In genomic region chr16:56036501-56036900, GRCm38 (mm10) we compare ENCODE assay signal across 8 mouse cellular contexts. TPM values are rescaled to one million over a fixed set of nuclear protein-coding genes. Genes with fewer than 3 reads are reported as not detected.
A peak's percentile ranks its signal among the peaks of the same experiment; 100 is the strongest.
DNase-seq lines count a peak whose midpoint lies in the region; ATAC-seq lines count a peak whose summit lies in the region.

No protein-coding gene starts in this region.

- peaks cover 10% of the 10 kb centered on the region; the same call in 1 of the 2 replicates for H3K4me1 ChIP-seq in kidney, embryonic 14.5 days (ENCODE audit: control insufficient read depth, insufficient read depth, low read length)
- H3K4me1 ChIP-seq in hindbrain, embryonic 12.5 days, result peaks cover 9% of the 10 kb centered on the region
- H3K4me1 ChIP-seq in midbrain, embryonic 13.5 days (replicated peaks), result peaks cover 23% of the 10 kb centered on the region

- no peaks in the 10 kb centered on the region for H3K27me3 ChIP-seq in kidney, embryonic 14.5 days (ENCODE audit: control insufficient read depth, insufficient read depth, low read length)
- H3K27me3 ChIP-seq in hindbrain, embryonic 12.5 days, result no peaks in the 10 kb centered on the region
- H3K27me3 ChIP-seq in midbrain, embryonic 13.5 days, result no peaks in the 10 kb centered on the region

- peak overlapping the region; percentile 66 for H3K4me3 ChIP-seq in kidney, embryonic 14.5 days (ENCODE audit: low read length)
- H3K4me3 ChIP-seq in hindbrain, embryonic 12.5 days, result peak overlapping the region; percentile 91
- peak overlapping the region; percentile 75 for H3K4me3 ChIP-seq in midbrain, embryonic 13.5 days (replicated peaks)

- peak overlapping the region; percentile 93 for H3K9ac ChIP-seq in kidney, embryonic 14.5 days (ENCODE audit: low read depth, low read length)
- H3K9ac ChIP-seq in hindbrain, embryonic 12.5 days, result peak overlapping the region; percentile 85
- peak overlapping the region; percentile 89 for H3K9ac ChIP-seq in midbrain, embryonic 13.5 days (replicated peaks)

- H3K9me3 ChIP-seq in kidney, embryonic 14.5 days (ENCODE audit: control insufficient read depth, low read length), result no peaks in the 10 kb centered on the region
- H3K9me3 ChIP-seq in hindbrain, embryonic 12.5 days (replicated peaks), result no peaks in the 10 kb centered on the region
- no peaks in the 10 kb centered on the region for H3K9me3 ChIP-seq in midbrain, embryonic 13.5 days

- no peak overlapping the region for H3K27ac ChIP-seq in kidney, embryonic 14.5 days (ENCODE audit: low read depth, low read length)
- no peak overlapping the region for H3K27ac ChIP-seq in hindbrain, embryonic 12.5 days
- no peak overlapping the region for H3K27ac ChIP-seq in midbrain, embryonic 13.5 days

- H3K36me3 ChIP-seq in kidney, embryonic 14.5 days (ENCODE audit: control insufficient read depth, insufficient read depth, low read length), result peaks cover 32% of the 10 kb centered on the region
- H3K36me3 ChIP-seq in hindbrain, embryonic 12.5 days, result peaks cover 29% of the 10 kb centered on the region
- H3K36me3 ChIP-seq in midbrain, embryonic 13.5 days, result peaks cover 31% of the 10 kb centered on the region

- ATAC-seq in kidney, embryonic 14.5 days (ENCODE audit: low FRiP score, low TSS enrichment), result no peak
- no peak for ATAC-seq in hindbrain, embryonic 12.5 days (ENCODE audit: low FRiP score)
- no peak for ATAC-seq in midbrain, embryonic 13.5 days

- H3K4me2 ChIP-seq in kidney, embryonic 14.5 days (replicated peaks; ENCODE audit: low read depth, low read length), result peak overlapping the region; percentile 84
- H3K4me2 ChIP-seq in hindbrain, embryonic 12.5 days (replicated peaks), result peak overlapping the region; percentile 66
- H3K4me2 ChIP-seq in midbrain, embryonic 13.5 days (replicated peaks), result peak overlapping the region; percentile 74

- no peak for DNase-seq in kidney, adult 11 months
- peak; percentile 21 for DNase-seq in MN1 (ENCODE audit: low spot score)
- no peak for DNase-seq in adrenal gland, postnatal 36 days
- no peak for DNase-seq in layer of hippocampus, adult 18-20 months (ENCODE audit: low spot score in 2 of 2)
- DNase-seq in yolk sac, embryonic 10.5 days (ENCODE audit: low spot score), result no peak

- WGBS in kidney, embryonic 14.5 days, result 55% methylated on average over 6 of the region's 6 CpGs
- WGBS in hindbrain, embryonic 12.5 days, result 71% methylated on average over 6 of the region's 6 CpGs
- WGBS in midbrain, embryonic 13.5 days, result 63% methylated on average over 6 of the region's 6 CpGs

RNA-seq across cellular contexts. Expression of gene Trmt10c, which starts 1.1 kb away (rescaled TPM):
- 32.8 and 34.3 TPM in 2 replicates for polyA plus RNA-seq in kidney, embryonic 14.5 days (2014; fragmentation: Nextera tagmentation; extraction: Ambion mirVana)
- polyA plus RNA-seq in hindbrain, embryonic 12.5 days (2016; fragmentation: Nextera tagmentation; extraction: Ambion mirVana), result 25.1 and 25.3 TPM in 2 replicates
- polyA plus RNA-seq in midbrain, embryonic 13.5 days (2015; fragmentation: Nextera tagmentation; extraction: Ambion mirVana), result 23.2 and 23.8 TPM in 2 replicates
- 10 to 100 TPM; 21.8 to 24.0 TPM for total RNA-seq in adrenal gland, postnatal 36 days (2021)
- total RNA-seq in layer of hippocampus, adult 18-20 months (2021), result 1 to 10 TPM; 9.1 to 9.5 TPM

RNA-seq across cellular contexts. Expression of gene Pcnp, which starts 7.0 kb away (rescaled TPM):
- polyA plus RNA-seq in kidney, embryonic 14.5 days (2014; fragmentation: Nextera tagmentation; extraction: Ambion mirVana), result 228 and 236 TPM in 2 replicates
- 270 and 291 TPM in 2 replicates for polyA plus RNA-seq in hindbrain, embryonic 12.5 days (2016; fragmentation: Nextera tagmentation; extraction: Ambion mirVana)
- 259 and 279 TPM in 2 replicates for polyA plus RNA-seq in midbrain, embryonic 13.5 days (2015; fragmentation: Nextera tagmentation; extraction: Ambion mirVana)
- total RNA-seq in adrenal gland, postnatal 36 days (2021), result 100 to 1,000 TPM; 106 to 123 TPM
- total RNA-seq in layer of hippocampus, adult 18-20 months (2021), result 100 to 1,000 TPM; 158 to 171 TPM

RNA-seq across cellular contexts. Expression of gene Senp7, which starts 11.6 kb away (rescaled TPM):
- polyA plus RNA-seq in kidney, embryonic 14.5 days (2014; fragmentation: Nextera tagmentation; extraction: Ambion mirVana), result 24.0 and 33.2 TPM in 2 replicates
- 53.6 and 54.5 TPM in 2 replicates for polyA plus RNA-seq in hindbrain, embryonic 12.5 days (2016; fragmentation: Nextera tagmentation; extraction: Ambion mirVana)
- polyA plus RNA-seq in midbrain, embryonic 13.5 days (2015; fragmentation: Nextera tagmentation; extraction: Ambion mirVana), result 65.1 and 73.7 TPM in 2 replicates
- 10 to 100 TPM; 21.7 to 22.9 TPM for total RNA-seq in adrenal gland, postnatal 36 days (2021)
- 10 to 100 TPM; 45.7 to 47.2 TPM for total RNA-seq in layer of hippocampus, adult 18-20 months (2021)
